Mouse (Mus musculus) heart, postnatal 0 days (tissue): ENCODE results near the gene C1qtnf5. TPM values are rescaled to one million over a fixed set of nuclear protein-coding genes. Genes with fewer than 3 reads are reported as not detected.
A peak's percentile ranks its signal among the peaks of the same experiment; 100 is the strongest.

ENCODE experiments used
- ATAC-seq: fragments of 200-750 bp; cut with Nextera tagmentation; 2 replicates; pipeline ENCODE4 v1.8.0; 2017; ENCODE audit warnings: low read depth, moderate number of reproducible peaks, moderate library complexity; ENCODE audit not compliant: insufficient read depth
- DNase-seq: peaks from one replicate; pipeline ENCODE4 v3.0.0-alpha.2; 2016; ENCODE audit warnings: low spot score
- H3K27ac ChIP-seq: fragments of 300-500 bp; sonication (generic); 2 replicates; pipeline ENCODE4 v1.5.1; 2014; ENCODE audit warnings: low read depth, mild to moderate bottlenecking
- H3K27me3 ChIP-seq: fragments of 300-500 bp; sonication (generic); 2 replicates; pipeline ENCODE4 v1.6.1; 2014; ENCODE audit warnings: low read length, mixed read lengths; ENCODE audit not compliant: control insufficient read depth, insufficient read depth
- H3K36me3 ChIP-seq: fragments of 300-500 bp; sonication (generic); replicated peaks from 2 replicates; pipeline ENCODE4 v1.6.1; 2014; ENCODE audit warnings: low read length, mixed read lengths; ENCODE audit not compliant: control insufficient read depth, insufficient read depth
- H3K4me1 ChIP-seq: fragments of 300-500 bp; sonication (generic); 2 replicates; pipeline ENCODE4 v1.6.1; 2014; ENCODE audit warnings: antibody characterized with exemption; ENCODE audit not compliant: control insufficient read depth, insufficient read depth
- H3K4me2 ChIP-seq: fragments of 300-500 bp; sonication (generic); 2 replicates; pipeline ENCODE4 v1.6.1; 2014; ENCODE audit warnings: low read depth, mild to moderate bottlenecking, low read length, moderate library complexity
- H3K4me3 ChIP-seq: fragments of 300-500 bp; sonication (generic); 2 replicates; pipeline ENCODE4 v1.5.1; 2014; ENCODE audit warnings: low read depth, low read length
- H3K9ac ChIP-seq: fragments of 300-500 bp; sonication (generic); replicated peaks from 2 replicates; pipeline ENCODE4 v1.6.1; 2014; ENCODE audit warnings: low read depth, low read length, mixed read lengths
- H3K9me3 ChIP-seq: fragments of 300-500 bp; sonication (generic); replicated peaks from 2 replicates; pipeline ENCODE4 v1.6.1; 2016; ENCODE audit warnings: low read length; ENCODE audit not compliant: control insufficient read depth
- CTCF ChIP-seq: IDR thresholded peaks from 2 replicates; pipeline ENCODE4 v1.5.1; 2016; ENCODE audit warnings: antibody characterized with exemption, control low read depth, low read depth
- EP300 ChIP-seq: IDR thresholded peaks from 2 replicates; pipeline ENCODE4 v1.6.1; 2016; ENCODE audit warnings: antibody characterized with exemption, low read depth
- WGBS: fragments of 180-500 bp; shearing (Covaris S2); extraction: QIAGEN DNeasy Blood & Tissue Kit; methylation state at CpG from one replicate; pipeline ENCODE4 v1.1.7; 2014; 5-methylcytosine and 5-hydroxymethylcytosine counted together
- polyA plus RNA-seq: library from polyadenylated mRNA; unstranded; fragments of >200 nt; fragmentation: Nextera tagmentation; extraction: Ambion mirVana; gene quantifications from 2 replicates; pipeline ENCODE4 v1.2.1, GENCODE M21; 2015
- total RNA-seq: library from RNA; depleted of rRNA; stranded (reverse); fragments of >200 nt; gene quantifications from 2 replicates; pipeline ENCODE4 v1.2.3, GENCODE M21; 2014; ENCODE audit warnings: low replicate concordance

Gene C1qtnf5
- total and polyA plus RNA-seq, 2 experiments from 2014 or later = 4.1 to 9.0 TPM

DNA sequence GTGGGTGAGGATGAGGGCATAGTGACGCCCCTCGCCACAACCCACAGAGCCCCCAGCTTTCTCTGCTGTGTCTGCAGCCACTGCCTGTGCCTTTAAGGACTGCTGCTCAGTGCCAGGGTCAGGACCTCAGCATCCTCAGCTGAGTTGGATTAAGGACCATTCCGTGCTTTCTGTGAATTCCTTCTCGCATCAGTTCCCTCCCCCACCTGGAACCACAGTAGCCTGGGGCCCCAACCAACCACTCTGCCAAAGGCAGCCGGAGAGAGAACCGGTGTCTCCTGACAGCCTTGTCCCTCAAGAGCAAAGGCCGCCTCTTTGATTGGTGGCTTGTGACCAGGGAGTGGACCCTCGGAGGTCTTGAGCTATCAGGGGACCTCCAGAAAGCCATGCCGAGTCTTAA lies 5.6 kb upstream of the C1qtnf5 start, which contains the start of gene Mfrp:
Mfrp (plus strand) TSS at position 240 of the 400 bp plus-strand sequence.
- ATAC-seq (no peak), DNase-seq (no peak)
- no peak within 1 kb of the TSS for H3K9ac ChIP-seq
- H3K9me3 ChIP-seq = no peaks in the 10 kb centered on the region
- H3K27me3 ChIP-seq = no peaks in the 10 kb centered on the region
- no peaks in the 10 kb centered on the region for H3K36me3 ChIP-seq
- WGBS = 76% methylated on average over 9 of the region's 9 CpGs
- H3K4me2 ChIP-seq = no peak within 1 kb of the TSS
- TF ChIP-seq EP300 (no peak), CTCF (no peak)
- peaks cover 6% of the 10 kb centered on the region; the same call in 1 of the 2 replicates for H3K4me1 ChIP-seq
- no peak within 1 kb of the TSS for H3K27ac ChIP-seq
- H3K4me3 ChIP-seq = no peak within 1 kb of the TSS

DNA sequence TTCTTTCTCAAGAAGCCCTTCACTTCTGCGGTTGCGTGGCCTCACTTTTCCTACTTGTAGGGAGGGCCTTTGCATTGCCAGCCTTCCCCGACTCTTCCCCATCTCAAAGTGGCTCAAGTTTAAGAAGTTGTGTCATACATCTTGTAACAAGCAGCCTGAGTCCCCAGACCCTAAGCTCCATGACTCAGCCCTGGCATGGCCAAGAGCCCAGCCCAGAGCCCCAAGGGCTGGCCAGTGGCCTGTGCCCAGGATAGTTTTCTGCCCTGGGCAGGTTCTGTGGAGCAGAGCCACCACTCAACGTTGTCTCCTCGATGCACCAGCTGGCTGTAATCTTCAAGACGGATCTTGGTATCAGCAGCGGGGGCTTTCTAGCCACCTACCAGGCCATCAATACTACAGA lies 2.2 kb upstream of the C1qtnf5 start:
- Histone ChIP-seq H3K4me3 (no peak overlapping the region), H3K36me3 (no peaks in the 10 kb centered on the region; the same call in 1 of the 2 replicates), H3K27ac (no peak overlapping the region), H3K9me3 (no peaks in the 10 kb centered on the region), H3K4me1 (peaks cover 25% of the 10 kb centered on the region), H3K27me3 (no peaks in the 10 kb centered on the region), H3K4me2 (no peak overlapping the region), H3K9ac (no peak overlapping the region)
- no peak for TF ChIP-seq CTCF
- no peak for TF ChIP-seq EP300
- no peak for DNase-seq
- WGBS = 84% methylated on average over 7 of the region's 7 CpGs
- no peak for ATAC-seq

DNA sequence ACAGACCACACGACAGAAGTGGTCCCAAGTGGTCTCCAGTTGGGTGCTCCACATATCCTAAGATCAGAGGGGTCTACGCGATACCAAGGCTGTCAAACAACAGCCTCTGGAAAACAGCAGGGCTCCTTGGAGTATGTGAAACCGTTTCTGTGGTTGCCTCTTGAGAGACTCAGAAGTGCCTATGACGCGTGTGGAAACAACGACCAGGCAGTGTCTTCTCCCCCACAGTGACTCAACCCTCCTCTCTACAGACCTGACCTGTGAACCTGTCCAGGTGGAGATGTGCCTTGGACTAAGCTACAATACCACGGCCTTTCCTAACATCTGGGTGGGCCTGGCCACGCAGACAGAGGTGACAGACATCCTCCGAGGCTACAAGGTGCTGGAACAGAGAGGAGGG lies 1.3 kb upstream of the C1qtnf5 start:
- Histone ChIP-seq H3K27ac (no peak overlapping the region), H3K4me3 (no peak overlapping the region), H3K9ac (no peak overlapping the region), H3K9me3 (no peaks in the 10 kb centered on the region), H3K36me3 (no peaks in the 10 kb centered on the region; the same call in 1 of the 2 replicates), H3K27me3 (no peaks in the 10 kb centered on the region), H3K4me1 (peaks cover 32% of the 10 kb centered on the region), H3K4me2 (no peak overlapping the region)
- DNase-seq (no peak), ATAC-seq (no peak)
- TF ChIP-seq CTCF (no peak), EP300 (no peak)
- 76% methylated on average over 10 of the region's 10 CpGs for WGBS

DNA sequence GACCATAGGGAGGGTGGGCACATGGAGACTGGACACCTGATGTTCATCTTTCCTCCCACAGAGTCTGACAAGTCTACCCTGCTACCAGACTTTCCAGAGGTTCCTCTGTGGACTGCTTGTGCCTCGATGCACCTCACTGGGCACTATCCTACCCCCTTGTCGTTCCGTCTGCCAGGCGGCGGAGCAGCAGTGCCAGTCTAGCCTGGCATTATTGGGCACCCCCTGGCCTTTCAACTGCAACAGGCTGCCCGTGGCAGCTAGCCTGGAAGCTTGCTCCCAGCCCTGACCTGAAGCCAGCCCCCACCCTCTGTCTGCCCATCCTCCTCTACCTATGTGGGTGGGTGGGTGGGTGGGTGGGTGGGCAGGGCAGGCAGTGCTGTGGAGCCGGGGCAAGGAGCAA lies 863 bp upstream of the C1qtnf5 start:
- H3K27ac ChIP-seq = peak overlapping the region; percentile 68
- H3K4me2 ChIP-seq = no peak overlapping the region
- WGBS = 92% methylated on average over 7 of the region's 7 CpGs
- H3K27me3 ChIP-seq = no peaks in the 10 kb centered on the region
- no peaks in the 10 kb centered on the region; the same call in 1 of the 2 replicates for H3K36me3 ChIP-seq
- H3K9ac ChIP-seq = no peak overlapping the region
- no peaks in the 10 kb centered on the region for H3K9me3 ChIP-seq
- no peak overlapping the region for H3K4me3 ChIP-seq
- TF ChIP-seq EP300 = no peak
- no peak for TF ChIP-seq CTCF
- DNase-seq (no peak), ATAC-seq (no peak)
- peaks cover 32% of the 10 kb centered on the region for H3K4me1 ChIP-seq

DNA sequence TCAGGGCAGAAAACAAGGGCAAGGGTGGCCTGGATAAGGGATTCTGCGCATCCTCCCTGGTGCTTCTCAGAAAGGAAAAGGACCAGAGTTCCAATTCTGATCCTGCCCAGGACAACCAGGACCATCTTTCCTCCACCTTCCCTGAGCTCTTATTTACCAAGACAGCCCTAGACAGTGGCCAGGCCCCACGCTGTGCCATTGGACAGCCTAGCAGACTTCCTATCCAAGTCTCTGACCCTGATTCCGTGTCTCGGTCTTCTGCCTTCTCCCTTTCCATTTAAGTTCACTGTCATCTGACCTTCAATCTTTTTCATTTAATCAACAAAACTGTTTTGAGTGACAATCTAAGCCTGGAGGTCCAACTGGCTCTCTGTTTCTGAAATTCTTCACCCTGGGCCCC lies 449 bp upstream of the C1qtnf5 start:
- Histone ChIP-seq H3K36me3 (no peaks in the 10 kb centered on the region; the same call in 1 of the 2 replicates), H3K27me3 (no peaks in the 10 kb centered on the region), H3K27ac (peak overlapping the region; percentile 68), H3K9me3 (no peaks in the 10 kb centered on the region), H3K4me3 (no peak overlapping the region), H3K4me1 (peaks cover 32% of the 10 kb centered on the region), H3K9ac (no peak overlapping the region), H3K4me2 (0 out of 2 replicates have a peak overlapping the region, but pooled peaks have one; percentile 40)
- TF ChIP-seq EP300 (no peak), CTCF (no peak)
- ATAC-seq (no peak), DNase-seq (no peak)
- WGBS = 70% methylated on average over 4 of the region's 4 CpGs
